Mouse (Mus musculus) cerebellum, adult (tissue): Measurements from ENCODE around the gene Gm7145.
"Not testable (repeated sequence)": the region's sequence is repeated elsewhere in the genome, so short reads cannot be mapped to it uniquely, and the experiment has no call there.

Experiments used
- ATAC-seq: cut with Nextera tagmentation; 2 replicates; pipeline ENCODE4 v1.9.2; 2017; ENCODE audit warnings: mild to moderate bottlenecking, moderate library complexity, mixed read lengths; ENCODE audit not compliant: insufficient number of reproducible peaks, low FRiP score, low TSS enrichment

The Gm7145 gene

DNA sequence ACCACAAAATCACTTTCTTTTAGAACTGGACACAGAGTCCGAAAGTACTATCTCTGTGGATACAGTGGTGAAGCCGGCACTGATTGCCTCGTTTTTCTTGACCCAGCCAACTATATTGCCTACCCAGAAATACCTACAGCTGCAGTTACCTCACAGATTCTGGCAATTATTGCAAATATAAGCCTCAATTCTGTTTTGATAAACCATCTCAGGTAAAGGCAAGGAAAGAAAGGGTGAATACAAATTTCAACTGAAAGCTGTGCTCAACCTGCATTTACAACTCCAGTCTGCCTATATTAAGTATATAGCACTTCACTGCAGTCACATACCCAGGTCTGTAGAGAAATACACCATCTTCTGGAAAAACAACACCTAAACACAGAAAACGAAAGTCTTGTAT is at the start of gene Gm7145:
Gene Gm7145, plus strand, starts transcription at position 301 of the 400 bp plus-strand sequence.
- ATAC-seq, result no peak

DNA sequence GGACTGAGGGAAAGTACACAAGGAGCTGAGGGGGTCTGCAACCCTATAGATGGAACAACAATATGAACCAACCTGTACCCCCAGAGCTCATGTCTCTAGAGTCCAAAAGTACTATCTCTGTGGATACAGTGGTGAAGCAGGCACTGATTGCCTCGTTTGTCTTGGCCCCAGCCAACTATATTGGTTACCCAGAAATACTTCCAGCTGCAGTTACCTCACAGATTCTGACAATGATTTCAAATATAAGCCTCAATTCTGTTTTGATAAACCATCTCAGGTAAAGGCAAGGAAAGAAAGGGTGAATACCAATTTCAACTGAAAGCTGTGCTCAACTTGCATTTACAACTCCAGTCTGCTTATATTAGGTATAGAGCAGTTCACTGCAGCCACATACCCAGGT is 38.0 kb upstream of the Gm7145 start, which contains the start of gene Gm28168:
Gene Gm28168, plus strand, starts transcription at position 301 of the 400 bp plus-strand sequence.
- not testable (repeated sequence) for ATAC-seq

DNA sequence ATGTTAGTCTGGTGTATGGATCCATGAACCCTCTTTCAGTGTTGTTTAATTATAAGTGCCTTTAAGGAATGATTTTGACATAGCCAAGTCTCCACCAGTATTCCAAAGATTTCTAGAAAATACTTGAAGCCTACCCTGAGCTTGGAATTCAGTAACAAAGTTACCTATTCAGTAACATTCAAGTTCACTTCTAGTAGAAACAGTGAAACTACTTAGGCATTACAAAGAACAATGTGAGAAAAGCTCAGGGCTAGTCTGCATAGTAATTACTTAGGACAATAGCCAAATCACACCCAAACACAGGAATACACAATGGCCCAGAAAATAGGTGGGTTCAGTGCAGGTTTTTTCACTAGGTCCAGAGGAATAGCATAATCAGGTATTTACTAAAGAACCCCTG is 38.1 kb downstream of the Gm7145 start:
- not testable (repeated sequence) for ATAC-seq

DNA sequence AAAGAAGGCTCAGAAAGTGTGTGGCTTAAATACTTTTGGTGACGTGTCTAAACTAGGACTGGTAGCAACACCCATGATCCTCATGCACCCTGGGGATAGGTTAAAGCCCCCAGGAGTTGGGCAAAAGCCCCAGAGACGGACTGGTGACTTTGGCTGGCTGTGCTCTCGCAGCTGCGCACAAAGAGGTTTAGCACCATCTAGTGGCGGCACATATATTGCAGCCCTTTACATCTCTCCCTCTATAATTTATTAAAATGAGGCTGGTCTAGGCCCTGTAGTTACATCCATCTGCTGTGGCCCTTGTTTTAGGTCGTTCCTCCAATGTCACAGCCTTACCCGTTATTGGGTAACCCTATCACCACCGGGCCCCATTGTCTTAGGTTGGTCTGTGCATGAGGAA is 47.0 kb downstream of the Gm7145 start:
- ATAC-seq, result not testable (repeated sequence)
